Mouse (Mus musculus): ENCODE results near the gene Tmem88.
A peak's percentile ranks its signal among the peaks of the same experiment; 100 is the strongest.
"Not testable (repeated sequence)": the region's sequence is repeated elsewhere in the genome, so short reads cannot be mapped to it uniquely, and the experiment has no call there.

The Tmem88 gene

DNA sequence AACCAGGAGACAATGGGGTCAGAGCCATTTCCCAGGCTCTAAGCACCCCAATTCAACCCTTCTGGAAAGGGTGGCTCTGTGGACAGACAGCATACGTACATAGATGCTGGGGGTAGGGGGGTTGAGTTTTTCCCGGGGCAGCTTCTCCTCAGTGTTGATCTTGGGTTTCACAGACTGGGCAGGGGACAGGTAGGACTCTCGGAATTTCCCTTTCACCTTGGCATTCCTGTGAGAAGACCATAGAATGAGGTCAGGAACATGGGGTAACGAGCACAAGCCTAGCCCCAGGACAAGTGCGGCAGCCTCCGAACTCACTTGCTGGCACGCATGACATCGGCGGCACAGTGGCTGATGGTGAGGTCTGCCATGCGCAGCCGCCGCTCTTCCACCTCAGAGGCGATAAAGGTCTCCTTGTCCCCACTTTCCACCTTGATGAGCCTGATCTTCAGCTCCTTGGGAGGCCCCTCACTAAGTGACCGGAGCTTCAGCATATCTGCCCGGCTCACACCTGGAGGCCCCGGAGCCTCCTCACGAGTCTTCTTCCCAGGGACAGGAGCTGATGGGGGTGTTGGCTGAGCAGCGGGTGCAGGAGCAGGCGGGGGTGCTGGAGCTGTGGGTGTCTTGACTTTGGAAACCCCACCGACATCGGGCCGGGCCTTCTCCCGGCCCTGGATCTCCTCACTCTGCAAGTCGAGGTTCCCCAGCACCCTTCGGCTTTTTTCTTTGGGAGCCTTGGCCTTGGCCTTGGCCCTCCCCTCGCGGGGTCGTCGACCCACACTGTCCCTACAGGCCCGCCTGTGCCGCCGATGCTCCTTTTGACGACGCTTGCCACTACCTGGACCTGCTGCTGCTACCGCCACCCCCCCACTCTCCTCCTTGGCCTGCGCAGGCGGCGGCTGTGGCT lies 5.9 kb upstream of the Tmem88 start:
- no peak for DNase-seq

DNA sequence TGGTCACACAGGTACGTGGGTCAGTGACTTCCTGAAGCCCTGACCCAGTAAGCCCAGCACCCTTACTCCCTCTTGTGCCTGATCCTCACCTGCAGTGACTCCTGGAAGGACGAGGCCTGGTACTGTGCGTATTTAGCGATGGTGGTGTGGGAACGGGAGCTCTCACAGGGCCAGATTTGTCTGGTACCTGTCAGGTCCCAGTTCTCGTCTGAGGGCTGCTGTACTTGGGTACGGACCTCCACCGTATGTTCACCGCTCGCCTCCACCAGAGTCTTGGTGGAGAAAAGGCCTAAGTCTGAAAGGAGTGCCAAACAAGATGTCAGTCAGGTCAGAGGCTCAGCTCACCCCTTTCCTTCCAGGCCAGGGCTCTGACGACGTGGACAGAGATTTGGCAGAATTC lies 4.0 kb upstream of the Tmem88 start:
- DNase-seq: no peak

DNA sequence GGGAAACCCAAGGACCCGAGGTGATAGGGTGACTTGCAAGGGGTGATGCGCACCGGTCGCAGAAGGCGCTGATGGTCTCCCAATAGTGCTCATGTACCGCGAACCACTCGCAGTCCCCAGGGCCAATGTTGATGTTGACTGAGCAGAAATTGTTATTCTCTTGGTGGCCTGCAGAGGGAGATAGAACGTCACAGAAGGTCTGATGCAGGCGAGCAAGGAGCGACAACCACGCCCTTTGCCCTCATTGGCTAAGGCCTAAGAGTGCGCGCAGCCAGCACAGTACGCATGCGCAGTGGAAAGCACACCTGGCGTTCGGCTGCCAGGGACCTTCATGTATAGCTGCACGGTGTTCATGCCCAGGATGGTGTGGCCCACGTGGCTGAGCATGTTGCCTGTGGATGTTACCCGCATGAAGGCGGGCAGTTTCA lies 3.2 kb upstream of the Tmem88 start:
- DNase-seq: peak; percentile 87 to 88

DNA sequence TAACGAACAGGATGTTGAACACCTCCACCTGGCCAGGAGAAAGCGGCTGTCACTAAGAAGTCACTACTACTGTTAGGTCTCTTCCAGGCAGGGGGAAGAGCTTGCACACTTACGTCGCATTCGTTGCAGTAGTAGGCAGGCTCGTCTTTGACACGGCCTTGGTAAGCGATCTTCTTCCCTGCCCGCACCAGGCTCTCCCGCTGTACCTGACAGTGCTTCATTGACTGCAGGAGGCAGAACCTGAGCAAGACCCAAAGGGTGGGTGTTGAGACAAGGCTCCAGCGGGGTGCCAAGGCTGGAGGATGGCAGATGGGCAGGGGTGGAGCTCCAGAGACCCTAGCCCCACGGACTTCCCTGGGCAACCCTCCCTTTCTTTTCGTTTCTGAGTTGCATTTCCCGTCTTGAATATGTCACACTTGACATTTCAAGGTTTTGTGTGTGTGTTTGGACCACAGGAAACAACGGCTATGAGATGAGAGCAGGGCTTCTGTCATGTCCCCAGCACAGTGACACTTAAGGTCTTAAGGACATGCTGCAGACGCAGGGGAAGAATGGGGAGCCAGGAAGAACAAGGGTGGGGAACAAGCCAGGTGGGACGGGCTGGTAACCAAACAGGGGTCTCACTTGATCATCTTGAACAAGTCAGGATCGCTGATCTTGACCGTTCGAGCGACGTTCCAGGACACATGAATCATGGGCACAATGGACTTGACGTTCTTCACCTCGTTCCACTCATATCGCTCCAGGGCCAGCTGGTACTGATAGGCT lies 2.2 kb upstream of the Tmem88 start:
- DNase-seq: no peak

DNA sequence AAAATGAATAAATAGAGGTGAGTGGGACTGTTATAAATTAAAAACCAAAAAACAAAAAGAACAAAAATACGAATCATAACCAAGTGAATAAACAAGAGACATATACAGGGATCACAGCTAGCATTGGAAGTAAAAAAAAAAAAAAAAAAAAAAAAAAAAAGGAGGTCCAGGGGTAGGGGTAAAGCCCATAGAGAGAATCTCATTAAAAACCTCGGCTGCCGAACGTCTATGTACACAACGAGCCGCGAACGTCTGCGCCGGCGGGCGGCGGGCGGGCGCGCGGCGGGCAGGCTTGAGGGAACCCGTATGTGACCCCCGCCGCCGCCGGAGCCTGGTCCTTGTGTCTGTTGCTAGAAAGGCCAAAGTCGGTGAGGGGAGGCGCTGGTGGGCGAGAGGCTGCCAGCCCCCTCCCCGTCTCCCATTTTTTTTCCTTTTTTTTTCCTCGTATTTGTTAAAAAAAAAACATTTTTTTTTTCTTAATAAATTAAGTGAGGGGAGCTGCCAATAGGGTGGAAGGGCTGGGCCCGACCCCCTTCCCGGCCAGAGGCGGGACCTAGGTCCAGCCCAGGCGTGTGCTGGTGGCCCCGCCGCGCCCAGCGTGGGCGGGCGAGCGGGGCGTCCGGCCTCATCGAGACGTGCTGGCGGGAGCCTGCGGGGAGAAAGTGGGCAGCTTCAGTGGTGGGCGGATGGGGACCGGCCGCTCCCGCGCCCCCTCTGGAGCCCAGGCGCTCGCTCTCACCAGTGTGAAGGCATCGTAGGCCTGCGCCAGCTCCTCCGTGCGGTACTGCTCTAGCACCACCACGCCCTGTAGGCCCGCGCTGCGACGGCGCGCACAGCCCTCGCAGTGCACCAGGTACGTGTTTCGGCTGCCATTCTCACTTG lies 1.4 kb upstream of the Tmem88 start:
- no peak for DNase-seq

DNA sequence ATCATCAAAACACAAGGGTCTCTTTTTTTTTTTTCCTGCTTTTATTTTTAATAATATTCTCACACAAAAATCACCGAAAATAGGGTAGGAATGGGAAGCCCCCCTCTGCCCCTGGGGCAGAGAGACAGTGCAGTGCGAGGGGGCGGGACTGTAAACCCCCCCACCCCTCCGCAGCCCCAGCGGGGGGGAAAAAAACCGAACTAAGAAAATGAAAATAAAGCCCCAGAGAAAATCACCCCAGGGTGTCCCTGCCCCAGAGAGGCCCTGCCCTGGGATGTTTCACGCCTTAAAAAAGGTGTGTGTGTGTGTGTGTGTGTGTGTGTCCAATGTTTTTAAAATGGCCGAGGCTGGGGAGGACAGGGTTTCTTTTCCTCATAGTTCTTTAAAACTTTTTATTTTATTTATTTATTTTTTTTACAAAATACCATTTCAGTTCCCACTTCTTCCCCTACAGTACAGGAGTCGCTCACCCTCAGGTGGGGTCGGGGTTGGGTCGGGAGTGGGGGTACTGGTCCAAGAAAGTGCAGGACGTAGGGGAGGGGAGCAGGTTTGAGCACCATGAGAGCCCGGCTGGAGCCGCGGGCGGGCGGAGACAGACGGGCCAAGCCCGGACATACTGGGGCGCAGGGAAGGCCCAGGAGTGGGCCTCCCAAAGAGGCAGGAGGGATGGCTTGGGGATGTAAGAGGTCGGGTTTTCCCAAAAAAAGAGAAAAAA lies 609 bp upstream of the Tmem88 start:
- no peak for DNase-seq

DNA sequence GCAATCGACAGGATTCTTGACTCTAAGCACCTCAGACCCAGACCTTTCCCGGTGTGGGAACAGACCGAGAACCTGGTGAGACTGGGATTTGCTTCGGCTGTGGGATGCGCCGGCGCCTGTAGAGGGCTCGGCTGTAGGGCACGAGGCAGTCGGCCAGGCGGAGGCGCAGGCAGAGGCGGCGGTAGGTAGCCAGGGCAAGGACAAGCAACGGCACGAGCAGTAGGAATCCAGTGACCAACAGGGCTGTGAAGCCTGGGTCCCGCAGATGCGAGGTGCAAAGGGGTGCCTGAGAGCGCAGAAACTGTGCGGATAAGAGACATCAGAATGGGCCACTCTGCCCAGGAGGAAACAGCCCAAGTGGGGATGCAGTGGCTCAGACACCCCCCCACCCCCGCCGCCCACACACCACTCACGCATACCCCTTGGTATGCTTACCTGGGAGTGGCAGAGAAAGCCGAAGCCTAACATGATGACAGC lies 415 bp downstream of the Tmem88 start:
- no peak for DNase-seq

DNA sequence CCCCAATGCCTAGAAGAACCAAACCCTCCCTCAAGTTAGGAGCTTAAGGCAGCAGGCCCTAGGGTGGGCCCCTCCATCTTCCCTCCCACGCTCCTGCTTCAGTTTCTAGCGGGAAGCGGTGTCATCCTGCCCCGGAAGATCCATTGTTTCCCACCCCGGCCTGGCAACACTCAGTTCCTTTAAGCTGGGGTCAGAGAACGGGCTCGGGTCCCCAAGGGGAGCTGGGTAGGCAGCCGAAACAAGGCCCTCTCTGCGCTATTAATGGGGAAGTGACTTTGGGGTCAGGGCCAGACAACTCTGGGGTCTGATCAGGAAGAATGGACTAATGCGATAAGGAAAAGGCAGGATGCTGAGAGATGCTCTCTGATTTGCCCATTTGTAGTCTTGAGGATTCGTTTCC lies 1.3 kb downstream of the Tmem88 start:
- DNase-seq: peak in 1 of 2 experiments; percentile 34

DNA sequence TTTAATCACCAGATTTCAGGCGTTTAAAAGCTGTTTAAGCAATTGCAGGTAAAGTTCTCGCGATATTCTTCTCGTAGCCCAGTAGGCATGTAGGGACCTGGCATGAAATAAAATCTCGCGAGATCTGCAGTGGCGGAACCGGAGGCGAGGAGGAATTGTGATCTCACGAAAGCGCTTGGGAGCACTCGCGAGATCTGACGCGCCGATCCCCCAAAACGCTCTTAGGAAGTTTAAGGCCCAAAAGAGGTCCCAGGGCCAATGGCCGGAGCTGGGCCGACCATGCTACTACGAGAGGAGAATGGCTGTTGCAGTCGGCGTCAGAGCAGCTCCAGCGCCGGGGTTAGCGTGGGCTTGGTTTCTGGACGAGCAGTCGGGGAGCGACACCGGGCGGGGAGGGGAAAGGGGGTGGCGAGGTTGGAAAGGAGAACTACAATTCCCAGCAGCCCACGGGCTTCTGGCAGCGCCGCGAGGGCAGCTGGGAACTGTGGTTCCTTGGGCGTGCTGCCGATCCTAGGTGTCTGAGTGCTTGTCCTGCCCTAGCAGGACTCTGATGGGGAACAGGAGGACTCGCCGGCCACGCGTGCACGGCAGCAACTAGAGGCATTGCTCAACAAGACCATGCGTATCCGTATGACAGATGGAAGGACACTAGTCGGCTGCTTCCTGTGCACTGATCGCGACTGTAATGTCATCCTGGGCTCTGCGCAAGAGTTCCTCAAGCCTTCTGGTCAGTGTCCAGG lies 2.2 kb downstream of the Tmem88 start:
- peak; percentile 93 to 94 for DNase-seq

DNA sequence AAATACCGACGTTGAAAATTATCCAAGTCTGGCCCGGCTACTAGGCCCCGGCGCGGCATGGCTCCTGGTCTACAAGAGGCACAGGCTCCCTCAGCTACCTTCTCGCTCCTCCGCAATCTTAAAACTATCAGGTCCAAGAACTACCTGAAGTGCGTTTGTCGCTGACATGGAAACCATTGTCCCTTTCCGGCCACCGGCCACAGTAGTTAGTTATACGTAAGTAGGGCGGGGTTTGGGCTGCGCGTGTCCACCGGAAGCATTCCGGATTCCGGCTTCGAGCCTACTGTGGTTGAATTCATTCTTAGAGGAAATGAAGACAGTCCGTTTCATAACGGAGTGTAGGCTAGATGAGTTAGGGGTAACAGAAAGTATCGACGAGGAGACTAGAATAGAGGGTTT lies 2.8 kb downstream of the Tmem88 start, which contains the start of the genes Naa38 and Cyb5d1:
Naa38 (plus strand) TSS at position 253 of the 399 bp plus-strand sequence.
Cyb5d1 (minus strand) TSS at position 397 of the 399 bp plus-strand sequence.
- peak; percentile 87 to 88 for DNase-seq

DNA sequence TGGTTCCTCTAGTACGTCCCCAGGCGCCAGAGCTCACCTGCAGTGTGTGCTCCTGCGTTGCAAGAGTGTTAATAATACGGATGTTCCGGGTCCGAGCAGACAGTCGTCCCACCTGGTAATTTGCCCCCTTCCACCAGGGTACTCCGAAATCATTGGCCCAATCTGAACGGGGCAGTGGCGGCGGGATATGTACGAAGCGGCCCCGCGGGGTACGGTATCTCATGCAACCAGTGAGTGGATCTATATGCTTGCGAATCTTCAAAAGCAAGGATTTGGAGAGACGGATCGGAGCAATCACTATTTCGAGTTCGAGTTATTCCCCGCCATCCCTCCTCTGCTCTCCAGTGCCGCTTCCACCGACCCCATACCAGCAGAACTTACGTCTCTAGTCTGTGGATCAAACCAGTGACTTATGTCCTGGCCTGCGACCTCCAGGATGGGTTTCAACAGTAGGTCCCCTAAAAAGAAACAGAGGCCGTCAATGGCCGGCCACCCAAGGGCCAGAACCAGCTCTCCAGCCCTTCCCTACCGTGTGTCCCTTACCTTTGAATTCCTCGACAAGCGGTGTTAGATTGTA lies 3.4 kb downstream of the Tmem88 start:
- DNase-seq: not testable (repeated sequence)

DNA sequence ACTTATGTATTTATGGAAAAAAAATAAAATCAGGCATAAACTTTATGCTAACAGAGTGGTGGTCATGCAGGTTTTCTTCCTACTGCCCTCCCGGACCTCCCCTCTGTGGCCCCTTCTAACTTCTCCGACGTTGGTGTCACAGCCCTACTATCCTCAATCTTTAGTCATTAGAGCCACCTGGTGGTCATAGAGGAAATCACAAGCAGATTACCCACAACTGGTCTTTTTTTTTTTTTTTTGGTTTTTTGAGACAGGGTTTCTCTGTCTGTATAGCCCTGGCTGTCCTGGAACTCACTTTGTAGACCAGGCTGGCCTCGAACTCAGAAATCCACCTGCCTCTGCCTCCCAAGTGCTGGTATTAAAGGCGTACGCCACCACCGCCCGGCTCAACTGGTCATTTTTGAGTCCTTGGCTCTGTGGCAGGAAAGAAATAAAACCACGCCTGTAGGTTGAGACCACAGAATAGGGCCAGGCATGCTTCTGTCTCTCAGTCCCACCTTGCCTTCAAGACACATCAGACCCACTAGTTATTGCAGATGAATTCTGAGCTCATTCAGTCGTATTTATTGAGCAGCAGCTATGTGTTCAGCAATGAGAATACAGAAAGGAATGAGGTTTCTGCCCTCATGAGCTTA lies 7.5 kb downstream of the Tmem88 start:
- peak; percentile 78 to 83 for DNase-seq

DNA sequence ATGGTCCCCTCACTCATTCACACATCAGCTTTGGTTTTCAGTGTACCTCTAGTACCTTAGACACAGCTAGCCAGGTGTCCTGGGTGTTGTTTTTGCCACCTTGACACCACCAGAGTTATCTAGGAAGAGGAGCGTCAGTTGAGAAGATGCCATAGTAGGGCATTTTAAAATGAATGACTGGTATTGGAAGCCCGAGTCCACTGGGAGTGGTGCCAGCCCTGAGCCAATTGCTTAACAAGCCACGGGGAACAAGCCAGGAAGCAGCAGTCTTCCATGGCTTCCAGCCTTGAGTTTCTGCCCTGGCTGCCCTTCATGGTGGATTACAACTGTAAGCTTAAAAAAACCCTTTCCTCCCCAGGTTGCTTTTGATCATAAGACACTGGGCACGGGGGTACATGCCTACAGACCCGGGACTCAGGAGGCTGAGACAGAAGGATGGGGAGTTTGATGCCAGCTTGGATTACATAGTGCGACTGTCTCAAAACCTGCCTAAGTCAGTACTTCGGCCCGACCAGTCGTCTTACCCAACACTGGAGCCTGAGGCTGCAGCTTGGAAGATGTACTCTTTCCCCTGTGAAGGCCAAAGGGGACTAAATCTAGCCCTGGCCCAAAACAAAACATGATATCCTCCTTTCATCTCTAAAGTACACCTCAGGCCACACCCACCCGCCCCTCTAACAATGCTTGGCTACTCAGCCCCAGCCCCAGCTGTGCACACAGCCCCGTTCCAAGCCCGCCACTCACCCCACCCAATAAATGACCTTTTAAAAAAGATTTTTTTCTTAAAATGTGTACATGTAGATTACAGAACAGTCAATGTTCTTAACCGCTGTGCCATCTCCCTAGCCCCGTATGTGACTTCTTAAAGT lies 8.3 kb downstream of the Tmem88 start:
- no peak for DNase-seq

DNA sequence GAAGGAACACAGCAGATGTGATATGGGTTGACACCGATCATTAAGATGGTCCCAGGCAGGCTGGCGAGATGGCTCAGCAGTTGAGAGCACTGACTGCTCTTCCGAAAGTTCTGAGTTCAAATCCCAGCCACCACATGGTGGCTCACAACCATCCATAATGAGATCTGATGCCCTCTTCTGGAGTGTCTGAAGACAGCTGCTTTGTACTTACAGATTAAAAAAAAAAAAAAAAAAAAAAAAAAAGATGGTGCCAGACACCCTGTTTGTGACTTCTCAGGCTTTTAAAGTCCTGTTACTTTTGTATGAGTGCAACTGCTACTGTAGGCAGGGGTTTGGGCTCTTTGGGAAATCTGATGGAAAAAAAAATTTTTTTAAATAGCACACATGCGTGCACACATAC lies 9.4 kb downstream of the Tmem88 start:
- no peak for DNase-seq

DNA sequence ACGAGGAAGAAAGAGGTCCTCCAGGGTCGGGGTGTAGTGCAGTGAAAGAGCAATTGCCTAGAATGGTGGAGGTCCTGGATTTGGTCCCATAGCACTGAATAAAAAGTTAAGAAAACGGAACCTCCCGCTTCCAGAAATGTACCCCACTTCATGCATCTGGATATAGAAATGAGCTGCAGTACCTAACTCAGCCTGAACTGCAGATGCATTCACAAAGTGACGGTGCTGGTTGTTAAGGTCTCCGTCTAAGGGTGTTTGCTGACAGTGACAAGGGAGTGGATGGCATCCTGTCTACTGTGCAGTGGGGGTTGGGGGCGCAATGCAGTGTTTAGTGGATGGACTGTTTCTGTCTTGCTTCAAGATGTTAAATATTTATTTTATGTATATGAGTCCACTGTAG lies 11.3 kb downstream of the Tmem88 start:
- DNase-seq: no peak

DNA sequence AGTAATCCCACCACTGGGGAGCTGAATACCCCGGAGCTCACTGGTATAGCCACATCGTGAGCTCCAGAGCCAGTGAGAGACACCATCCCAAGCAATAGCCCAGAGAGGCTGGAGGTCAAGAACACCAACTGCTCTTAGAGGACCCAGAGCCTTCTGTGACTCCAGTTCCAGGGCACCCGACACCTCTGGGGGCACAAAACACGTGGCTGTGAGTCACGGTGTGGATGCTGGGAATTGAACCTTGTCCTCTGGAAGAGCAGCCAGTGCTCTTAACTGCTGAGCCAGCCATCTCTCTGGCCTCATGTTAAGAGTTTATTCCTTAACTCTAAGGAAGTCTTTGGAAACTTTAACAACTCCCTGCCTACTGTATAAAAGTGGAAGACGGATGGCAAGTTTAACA lies 13.1 kb downstream of the Tmem88 start:
- DNase-seq: no peak

DNA sequence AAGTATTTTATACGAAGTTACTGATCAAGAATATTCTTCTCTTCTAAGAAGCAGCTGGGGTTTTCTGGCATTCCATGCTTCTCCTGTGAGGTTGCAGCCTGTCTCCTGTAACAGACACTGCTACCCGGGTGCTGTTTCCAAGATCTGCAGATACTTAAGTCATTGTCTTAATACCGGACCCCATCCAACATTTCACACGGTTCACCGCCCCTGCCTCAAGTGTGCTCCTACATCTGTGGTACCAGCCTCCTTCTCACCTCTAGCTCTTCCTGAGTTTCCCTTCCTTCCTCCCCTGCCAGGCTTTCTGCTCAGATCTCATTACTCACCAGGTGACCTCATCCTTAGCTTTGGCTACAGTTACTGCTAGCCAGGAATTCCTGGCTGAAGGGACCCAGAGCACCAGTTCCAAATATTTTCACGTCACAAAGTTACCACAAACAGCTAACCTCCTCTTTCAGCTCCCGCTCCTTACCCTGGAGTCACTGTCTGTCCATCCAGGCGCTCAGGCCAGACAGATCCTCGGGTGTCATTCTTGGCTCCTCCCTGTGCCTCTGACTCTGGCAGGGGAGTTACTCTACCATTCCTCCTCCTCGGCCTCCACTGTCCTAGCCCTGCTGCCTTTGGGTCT lies 15.4 kb downstream of the Tmem88 start:
- no peak for DNase-seq

DNA sequence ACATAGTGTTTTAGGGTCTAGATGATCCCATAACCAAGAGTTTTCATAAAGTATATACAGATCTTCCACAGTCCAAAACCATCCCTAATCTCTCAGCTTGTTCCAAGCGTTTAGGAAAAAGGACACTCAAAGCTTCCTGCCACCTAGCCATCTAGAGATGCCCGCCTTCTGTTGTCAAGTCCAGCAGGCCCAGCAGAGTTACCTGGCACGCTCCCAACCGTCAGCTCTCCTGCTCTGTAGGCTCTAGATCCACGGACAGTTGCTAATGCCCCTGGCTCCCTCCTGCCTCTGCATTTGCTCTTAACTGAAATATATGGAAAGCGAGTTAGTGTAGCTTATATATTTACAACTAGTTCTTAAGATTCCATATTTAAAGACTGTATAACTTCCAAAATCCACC lies 16.7 kb downstream of the Tmem88 start:
- DNase-seq: no peak

DNA sequence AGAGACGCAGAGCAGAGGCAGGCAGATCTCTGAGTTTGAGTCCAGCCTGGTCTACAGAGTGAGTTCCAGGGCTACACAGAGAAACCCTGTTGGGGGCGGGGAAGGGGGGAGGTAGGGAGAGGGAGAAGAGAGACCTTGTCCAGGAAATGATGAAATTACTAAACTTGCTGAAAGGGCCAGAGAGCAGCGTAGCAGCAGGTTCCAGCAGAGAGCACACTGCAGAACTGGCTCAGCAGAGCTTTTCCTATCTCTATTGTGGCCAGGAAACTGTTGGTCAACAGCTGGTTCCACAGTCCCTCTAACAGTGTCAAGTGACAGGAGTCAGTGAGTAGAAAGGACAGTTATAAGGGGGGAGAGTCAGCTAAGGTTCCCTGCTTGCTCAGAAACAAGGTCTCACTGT lies 18.4 kb downstream of the Tmem88 start:
- DNase-seq: no peak

Measured in B cell, adult 2 months (primary cell).